Mouse (Mus musculus): Measurements from ENCODE around the gene Clock. TPM values are rescaled to one million over a fixed set of nuclear protein-coding genes. Genes with fewer than 3 reads are reported as not detected.

Clock gene
- polyA plus RNA-seq (2017; shearing (Covaris generic)): 17.1 TPM

DNA sequence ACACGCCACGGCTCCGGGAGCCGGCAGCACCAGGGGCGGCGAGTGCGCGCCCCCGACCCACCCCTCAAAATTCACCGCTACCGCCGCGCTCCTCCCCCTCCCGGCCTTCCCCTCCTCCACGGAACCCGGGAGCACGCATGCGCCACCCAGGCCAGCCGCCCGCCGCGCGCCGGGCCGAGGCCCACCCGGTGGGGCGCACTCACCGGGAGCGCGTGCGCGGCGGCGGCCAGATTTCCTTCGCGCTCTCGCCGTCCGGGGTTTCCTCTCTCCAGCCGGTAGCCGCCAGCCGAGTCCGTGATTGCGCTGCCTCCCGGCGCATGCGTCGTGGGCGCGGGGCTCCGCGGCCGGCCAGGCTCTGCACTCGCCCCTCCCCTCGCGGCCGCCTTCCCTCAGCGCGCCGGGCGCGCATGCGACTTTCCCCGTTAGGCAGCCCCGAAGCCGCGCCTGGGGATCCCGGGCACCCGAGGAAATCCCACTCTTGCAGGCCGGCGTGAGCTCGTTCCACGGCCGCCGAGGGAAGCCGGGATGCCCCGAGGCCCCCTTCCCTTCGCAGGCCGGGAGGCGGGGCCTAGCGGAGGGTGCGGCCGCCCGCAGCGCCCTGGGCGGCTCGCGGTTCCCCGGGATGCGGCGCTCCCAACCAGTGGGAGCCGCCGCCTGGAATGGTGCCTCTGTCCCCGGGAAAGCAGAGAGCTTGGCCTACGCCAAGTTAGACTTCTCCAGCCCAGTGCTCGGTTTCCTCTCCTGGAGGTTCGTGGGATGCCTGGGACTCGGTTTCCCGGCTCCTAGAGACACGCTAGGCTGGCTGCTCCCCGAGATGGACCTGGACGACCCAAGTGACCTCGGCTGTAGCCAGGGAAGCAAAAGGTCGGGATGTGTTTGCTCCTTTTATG is at the start of gene Clock:
Clock (minus strand) TSS at position 341 of the 890 bp plus-strand sequence.

DNA sequence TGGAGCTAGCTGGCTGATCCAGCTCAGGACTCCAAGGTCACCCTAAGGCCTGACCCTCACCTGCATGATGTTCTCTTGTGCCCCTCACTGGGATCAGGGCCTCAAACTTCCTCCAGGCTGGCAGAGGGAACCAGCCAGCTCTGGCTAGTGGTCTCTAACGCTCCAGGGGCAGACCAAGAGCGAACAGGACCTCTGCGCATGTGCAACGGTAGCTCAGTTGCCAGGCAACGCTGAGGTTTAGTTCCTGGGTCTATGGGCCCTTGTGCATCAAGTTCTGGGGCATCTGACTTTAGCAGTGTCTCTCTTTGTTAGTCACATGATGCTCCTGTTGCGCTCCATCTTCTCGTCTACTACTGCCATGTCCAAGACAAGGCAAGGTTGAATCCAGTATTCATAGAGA is 26.4 kb upstream of the Clock start, which contains the start of gene Pdcl2:
Pdcl2 (minus strand) TSS at position 204 of the 400 bp plus-strand sequence.

DNA sequence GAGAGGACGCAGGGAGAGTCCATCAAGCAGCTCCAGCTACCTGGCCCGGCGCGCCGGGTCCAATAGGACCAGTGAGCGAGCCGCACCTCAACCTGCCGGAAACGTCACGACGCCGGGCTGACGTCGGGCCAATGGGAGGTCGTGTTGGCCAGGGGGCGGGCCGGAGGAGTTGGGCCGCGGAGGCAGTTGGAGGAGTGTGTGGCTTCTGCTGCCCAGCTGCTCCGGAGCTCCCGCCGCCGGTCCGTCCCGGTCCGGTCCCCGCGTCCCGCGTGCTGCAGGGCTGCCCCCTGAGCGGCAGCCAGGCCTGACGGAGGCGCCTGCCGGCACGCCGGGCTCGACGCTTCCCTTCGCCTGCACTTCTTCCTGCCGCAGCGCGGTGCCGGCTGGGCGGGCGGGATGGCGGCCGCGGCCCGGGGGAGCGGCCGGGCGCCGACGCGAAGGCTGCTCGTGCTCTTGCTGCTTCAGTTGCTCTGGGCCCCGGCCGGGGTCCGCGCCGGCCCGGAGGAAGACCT is 120.8 kb downstream of the Clock start, which contains the start of gene Tmem165:
Tmem165 (plus strand) TSS at position 131 of the 512 bp plus-strand sequence.

Other genes with a start within 250 kb of the Clock start
- gene Srd5a3, start 164.5 kb downstream of the Clock start, polyA plus RNA-seq (2017; shearing (Covaris generic)): 23.1 TPM
- gene Tmem165, start 120.9 kb downstream of the Clock start, polyA plus RNA-seq (2017; shearing (Covaris generic)): 5.7 TPM
- gene Pdcl2, start 26.4 kb upstream of the Clock start, polyA plus RNA-seq (2017; shearing (Covaris generic)): not detected
- not detected for gene Nmu, start 59.0 kb upstream of the Clock start, polyA plus RNA-seq (2017; shearing (Covaris generic))
- gene Gm7271, start 179.2 kb upstream of the Clock start, polyA plus RNA-seq (2017; shearing (Covaris generic)): not detected
- gene Exoc1, start 224.5 kb upstream of the Clock start, polyA plus RNA-seq (2017; shearing (Covaris generic)): 57.4 TPM